Mouse (Mus musculus) embryonic facial prominence, embryonic 10.5 days (tissue): ENCODE data around the gene Gm14569. TPM values are rescaled to one million over a fixed set of nuclear protein-coding genes. Genes with fewer than 3 reads are reported as not detected.

Source experiments
- DNase-seq: peaks from one replicate; pipeline ENCODE4 v3.0.0-alpha.2; 2017; ENCODE audit warnings: low spot score
- H3K27ac ChIP-seq: fragments of 300-500 bp; sonication (generic); replicated peaks from 2 replicates; pipeline ENCODE4 v1.5.1; 2016; ENCODE audit warnings: mild to moderate bottlenecking
- H3K27me3 ChIP-seq: fragments of 300-500 bp; sonication (generic); replicated peaks from 2 replicates; pipeline ENCODE4 v1.6.1; 2016; ENCODE audit warnings: low read depth, mild to moderate bottlenecking; ENCODE audit not compliant: poor library complexity, severe bottlenecking
- H3K36me3 ChIP-seq: fragments of 300-500 bp; sonication (generic); replicated peaks from 2 replicates; pipeline ENCODE4 v1.6.1; 2016; ENCODE audit warnings: mild to moderate bottlenecking, moderate library complexity
- H3K4me1 ChIP-seq: fragments of 300-500 bp; sonication (generic); 2 replicates; pipeline ENCODE4 v1.6.1; 2016
- H3K4me3 ChIP-seq: fragments of 300-500 bp; sonication (generic); 2 replicates; pipeline ENCODE4 v1.5.1; 2016; ENCODE audit warnings: mild to moderate bottlenecking, moderate library complexity
- H3K9me3 ChIP-seq: fragments of 300-500 bp; sonication (generic); 2 replicates; pipeline ENCODE4 v1.6.1; 2016; ENCODE audit warnings: mild to moderate bottlenecking
- WGBS: fragments of 180-500 bp; shearing (Covaris S2); methylation state at CpG from one replicate; pipeline ENCODE4 v1.1.7; 2016; 5-methylcytosine and 5-hydroxymethylcytosine counted together
- microRNA-seq: library from miRNA; unstranded; fragments of <30 nt; microRNA quantifications from one replicate; pipeline ENCODE4, GENCODE M21; 2017
- polyA plus RNA-seq: library from polyadenylated mRNA; unstranded; fragments of >200 nt; fragmentation: Nextera tagmentation; extraction: Ambion mirVana; gene quantifications from 2 replicates; pipeline ENCODE4 v1.2.1, GENCODE M21; 2016

The Gm14569 gene
- polyA plus RNA-seq, 1 experiment from 2014 or later: not detected

DNA sequence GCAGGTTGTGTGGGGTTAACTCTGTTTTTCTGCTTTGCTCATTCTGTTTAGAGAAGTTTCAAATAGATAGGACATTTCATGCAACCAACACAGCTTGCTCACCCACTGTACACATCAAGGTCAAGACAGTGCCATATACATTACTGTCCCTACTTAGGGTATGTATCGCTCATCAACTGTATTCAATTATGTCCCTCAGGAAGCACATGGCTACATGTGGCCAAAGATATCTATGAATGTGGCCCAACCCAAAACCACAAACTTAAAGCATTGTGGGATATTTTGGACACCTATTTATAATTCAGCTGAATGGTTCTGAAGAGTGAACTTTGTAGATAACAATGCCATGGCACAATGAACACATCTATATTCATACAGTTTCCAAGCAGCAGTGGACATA, 53.7 kb downstream of the Gm14569 start:
- Histone ChIP-seq H3K4me1 (no peaks in the 10 kb centered on the region), H3K9me3 (no peaks in the 10 kb centered on the region), H3K36me3 (no peaks in the 10 kb centered on the region), H3K27ac (no peak overlapping the region), H3K27me3 (no peaks in the 10 kb centered on the region), H3K4me3 (no peak overlapping the region)
- 98% methylated on average over 1 of the region's 1 CpGs for WGBS
- DNase-seq: no peak

DNA sequence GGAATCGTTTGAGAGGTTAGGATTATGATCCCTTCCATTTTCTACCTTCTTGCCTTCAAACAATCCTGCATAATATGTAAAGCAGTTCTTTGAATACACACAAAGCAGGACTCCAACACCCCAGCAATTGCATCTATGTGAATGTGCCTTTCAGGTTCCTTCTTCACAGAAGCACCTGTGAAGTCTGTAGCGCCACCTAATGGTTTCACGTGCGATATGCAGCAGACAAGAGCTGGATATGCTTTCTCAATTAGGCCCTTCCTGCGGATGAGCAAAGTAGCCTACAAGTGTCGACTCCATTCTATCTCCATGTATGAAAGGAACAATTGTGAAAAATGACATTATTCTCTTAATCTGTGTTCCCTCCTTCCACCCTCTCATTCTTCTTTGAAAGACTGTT, 56.6 kb downstream of the Gm14569 start:
- no peak overlapping the region for H3K4me3 ChIP-seq
- DNase-seq: no peak
- H3K27me3 ChIP-seq: no peaks in the 10 kb centered on the region
- WGBS: 48% methylated on average over 6 of the region's 6 CpGs
- H3K9me3 ChIP-seq: no peaks in the 10 kb centered on the region
- H3K36me3 ChIP-seq: no peaks in the 10 kb centered on the region
- no peaks in the 10 kb centered on the region for H3K4me1 ChIP-seq
- no peak overlapping the region for H3K27ac ChIP-seq

- no peak for DNase-seq
- Histone ChIP-seq H3K4me1 (no peaks in the 10 kb centered on the region), H3K4me3 (no peak overlapping the region), H3K27ac (no peak overlapping the region), H3K9me3 (no peaks in the 10 kb centered on the region), H3K27me3 (no peaks in the 10 kb centered on the region), H3K36me3 (no peaks in the 10 kb centered on the region)
- 87% methylated on average over 3 of the region's 3 CpGs for WGBS
These were observed 72.5 kb downstream of the Gm14569 start for GRCm38 (mm10) chrX:36419153-36419552.

GRCm38 (mm10) chrX:36402316-36402715, 89.3 kb downstream of the Gm14569 start:
- peak; percentile 11 for DNase-seq
- no peak overlapping the region for H3K27ac ChIP-seq
- WGBS: 58% methylated on average over 6 of the region's 6 CpGs

DNA sequence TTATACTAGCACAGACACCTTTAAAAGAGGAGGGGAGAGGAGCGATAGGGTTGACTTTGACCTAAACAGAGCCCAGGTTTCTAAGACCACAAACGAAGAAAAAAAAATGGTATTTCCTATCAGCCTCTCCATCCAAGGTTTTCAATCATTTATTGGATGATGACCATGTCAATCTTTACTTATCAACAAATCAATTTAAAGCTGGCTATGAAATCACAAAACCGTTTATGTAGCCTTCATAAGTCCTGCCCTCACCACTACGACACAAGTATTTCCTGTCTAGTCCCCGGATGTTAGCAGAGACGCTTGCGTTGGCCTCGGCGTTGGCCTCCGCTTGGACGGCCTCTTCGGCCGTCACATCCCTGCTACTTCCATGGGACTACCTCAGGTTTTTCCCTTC, 90.7 kb downstream of the Gm14569 start, which contains the start of gene Gm6268:
Gene Gm6268, plus strand, starts transcription at position 301 of the 400 bp plus-strand sequence.
- Histone ChIP-seq H3K9me3 (no peaks in the 10 kb centered on the region), H3K27ac (no peak within 1 kb of the TSS), H3K4me3 (no peak within 1 kb of the TSS), H3K27me3 (no peaks in the 10 kb centered on the region), H3K4me1 (no peaks in the 10 kb centered on the region), H3K36me3 (no peaks in the 10 kb centered on the region)
- WGBS: 93% methylated on average over 13 of the region's 13 CpGs
- no peak for DNase-seq

More at GRCm38 (mm10) chrX:36402316-36402715, 89.3 kb downstream of the Gm14569 start:
- no peak overlapping the region for H3K4me3 ChIP-seq
- no peaks in the 10 kb centered on the region for H3K36me3 ChIP-seq
- H3K4me1 ChIP-seq: no peaks in the 10 kb centered on the region
- H3K9me3 ChIP-seq: no peaks in the 10 kb centered on the region
- H3K27me3 ChIP-seq: no peaks in the 10 kb centered on the region

GRCm38 (mm10) chrX:36393279-36393678, 98.4 kb downstream of the Gm14569 start:
- 67% methylated on average over 6 of the region's 6 CpGs for WGBS
- no peak overlapping the region for H3K27ac ChIP-seq
- no peaks in the 10 kb centered on the region for H3K36me3 ChIP-seq
- DNase-seq: peak; percentile 10
- no peaks in the 10 kb centered on the region for H3K27me3 ChIP-seq
- no peaks in the 10 kb centered on the region for H3K4me1 ChIP-seq
- no peak overlapping the region for H3K4me3 ChIP-seq
- no peaks in the 10 kb centered on the region for H3K9me3 ChIP-seq

- Histone ChIP-seq H3K27ac (no peak overlapping the region), H3K27me3 (no peaks in the 10 kb centered on the region), H3K4me3 (no peak overlapping the region), H3K4me1 (no peaks in the 10 kb centered on the region), H3K9me3 (no peaks in the 10 kb centered on the region), H3K36me3 (no peaks in the 10 kb centered on the region)
- WGBS: 75% methylated on average over 6 of the region's 6 CpGs
- no peak for DNase-seq
These were observed 99.0 kb downstream of the Gm14569 start for GRCm38 (mm10) chrX:36392672-36393071.

DNA sequence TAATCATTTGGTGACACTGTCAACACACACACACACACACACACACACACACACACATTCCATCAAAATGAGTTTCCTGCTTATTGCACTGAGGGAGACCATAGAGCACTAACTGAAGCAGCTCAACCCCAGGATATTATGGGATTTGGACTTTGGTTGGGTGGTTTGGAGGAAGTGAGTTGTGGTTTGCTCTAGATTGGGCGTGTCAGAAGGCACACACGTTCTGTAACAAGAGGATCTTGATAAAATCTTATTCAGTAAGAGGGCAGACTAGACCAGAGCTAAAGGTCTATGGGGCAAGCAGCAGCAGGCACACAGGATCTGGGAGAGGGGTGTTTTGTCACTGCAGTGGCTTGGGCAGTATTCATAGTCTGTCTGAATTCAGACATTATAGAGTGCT, 101.1 kb downstream of the Gm14569 start:
- Histone ChIP-seq H3K9me3 (no peaks in the 10 kb centered on the region), H3K36me3 (no peaks in the 10 kb centered on the region), H3K27ac (no peak overlapping the region), H3K27me3 (no peaks in the 10 kb centered on the region), H3K4me3 (no peak overlapping the region), H3K4me1 (no peaks in the 10 kb centered on the region)
- no peak for DNase-seq
- 61% methylated on average over 2 of the region's 2 CpGs for WGBS

DNA sequence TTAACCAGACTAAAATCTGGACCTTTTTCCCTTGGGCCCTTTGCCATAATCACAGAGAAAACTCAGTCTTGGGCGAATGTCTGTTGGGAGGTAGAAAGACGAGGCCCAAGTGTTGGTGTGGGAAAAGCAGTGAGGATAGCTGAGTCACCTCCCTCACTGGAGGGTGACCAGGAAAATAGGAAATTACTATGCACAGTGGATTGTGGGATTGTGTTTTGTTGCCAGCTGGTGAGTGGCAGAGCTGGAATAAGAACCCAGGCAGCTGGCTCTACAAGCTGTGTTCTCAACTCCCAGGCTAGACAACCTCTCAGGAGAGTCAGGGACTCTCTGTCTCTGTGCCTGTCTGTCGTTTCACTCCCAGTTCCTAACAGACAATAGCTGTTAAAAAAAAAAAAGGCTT, 101.7 kb downstream of the Gm14569 start:
- Histone ChIP-seq H3K9me3 (no peaks in the 10 kb centered on the region), H3K4me1 (no peaks in the 10 kb centered on the region), H3K36me3 (no peaks in the 10 kb centered on the region), H3K27ac (no peak overlapping the region), H3K4me3 (no peak overlapping the region), H3K27me3 (no peaks in the 10 kb centered on the region)
- DNase-seq: no peak
- WGBS: 69% methylated on average over 3 of the region's 3 CpGs

GRCm38 (mm10) chrX:36385340-36385739, 106.3 kb downstream of the Gm14569 start:
- H3K27me3 ChIP-seq: no peaks in the 10 kb centered on the region
- H3K36me3 ChIP-seq: no peaks in the 10 kb centered on the region
- no peaks in the 10 kb centered on the region for H3K9me3 ChIP-seq
- no peak overlapping the region for H3K27ac ChIP-seq
- H3K4me1 ChIP-seq: no peaks in the 10 kb centered on the region
- H3K4me3 ChIP-seq: no peak overlapping the region
- no peak for DNase-seq

Small RNA genes within 50 kb of the gene (microRNA-seq; reads per million reads assigned to microRNA genes)
- not detected for gene Gm44485

Other genes starting within 250 kb of the Gm14569 start
- 0.29 and 0.72 TPM in 2 replicates for gene Lonrf3, start 163.5 kb downstream of the Gm14569 start, polyA plus RNA-seq
- not detected in 2 replicates for gene Gm6268, start 90.5 kb downstream of the Gm14569 start, polyA plus RNA-seq
- 328 and 337 TPM in 2 replicates for gene Pgrmc1, start 106.4 kb upstream of the Gm14569 start, polyA plus RNA-seq
- gene Akap17b, start 153.6 kb upstream of the Gm14569 start, polyA plus RNA-seq: 2.7 and 2.9 TPM in 2 replicates